Mouse (Mus musculus) heart, postnatal 4 days (tissue): ENCODE results near the gene Atl2. TPM values are rescaled to one million over a fixed set of nuclear protein-coding genes. Genes with fewer than 3 reads are reported as not detected.

Source experiments
- DNase-seq: peaks from one replicate; pipeline ENCODE4 v3.0.0; 2021
- total RNA-seq, 2 experiments: library from RNA; stranded (reverse); gene quantifications; 2 replicates each; pipeline ENCODE4 v1.2.3; 2021

Gene Atl2
- total RNA-seq, 2 experiments from 2014 or later = 32.5 to 33.8 TPM

DNA sequence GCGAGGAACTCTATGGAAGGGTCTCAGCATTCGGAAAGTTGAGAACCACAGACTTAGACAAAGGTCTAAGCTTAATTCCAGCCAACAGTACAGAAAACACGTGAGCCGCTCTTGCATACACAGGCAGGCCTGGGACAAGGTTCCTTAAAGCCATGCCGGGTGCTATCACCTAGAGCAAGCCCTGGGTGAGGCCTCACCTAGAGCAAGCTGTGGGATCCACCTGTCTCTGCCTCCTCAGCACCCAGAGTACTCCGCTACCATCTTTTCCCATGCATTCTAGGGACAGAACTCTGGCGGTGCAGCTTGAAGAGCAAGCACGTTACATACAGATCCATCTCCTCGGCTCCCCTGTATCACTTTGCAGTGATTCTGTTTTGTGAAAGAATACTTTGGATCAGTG is 78.4 kb downstream of the Atl2 start:
- no peak for DNase-seq

DNA sequence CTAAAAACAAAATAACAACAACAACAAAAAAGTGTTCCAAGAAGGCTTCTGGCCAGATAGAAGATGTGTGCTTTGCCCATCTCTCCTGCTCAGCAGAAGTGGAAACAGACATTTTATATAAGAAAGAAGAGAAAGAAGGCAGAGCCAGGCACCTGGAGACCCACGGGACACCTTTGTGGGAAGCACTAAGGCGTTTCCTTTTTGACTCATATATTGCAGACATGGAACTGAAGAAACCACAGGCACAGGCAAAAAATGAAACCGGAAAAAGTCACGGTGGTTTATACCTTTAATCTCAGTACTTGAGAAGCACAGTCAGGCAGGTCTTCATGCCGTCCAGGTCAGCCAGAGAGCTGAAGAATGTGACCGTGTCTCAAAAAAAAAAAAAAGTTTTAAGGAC is 79.0 kb downstream of the Atl2 start:
- DNase-seq = no peak

DNA sequence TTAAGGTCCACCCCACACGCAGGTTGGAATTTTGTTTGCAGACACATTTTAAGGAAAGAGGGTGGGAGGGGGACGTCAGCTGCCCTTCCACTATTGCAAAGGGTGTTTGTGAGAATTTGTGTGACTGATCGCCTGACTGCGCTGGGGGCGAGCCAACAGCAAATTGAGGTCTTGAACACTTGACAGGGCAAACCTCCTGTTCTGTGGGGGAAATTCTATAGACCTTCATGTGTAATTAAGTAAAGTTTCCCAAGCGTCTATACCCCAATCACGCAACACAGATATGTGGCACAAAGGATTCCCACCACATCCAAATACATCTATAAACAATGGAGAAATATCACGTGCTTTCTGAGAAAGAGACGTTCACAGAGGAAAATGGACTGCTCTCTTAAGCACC is 85.5 kb downstream of the Atl2 start:
- DNase-seq = no peak

DNA sequence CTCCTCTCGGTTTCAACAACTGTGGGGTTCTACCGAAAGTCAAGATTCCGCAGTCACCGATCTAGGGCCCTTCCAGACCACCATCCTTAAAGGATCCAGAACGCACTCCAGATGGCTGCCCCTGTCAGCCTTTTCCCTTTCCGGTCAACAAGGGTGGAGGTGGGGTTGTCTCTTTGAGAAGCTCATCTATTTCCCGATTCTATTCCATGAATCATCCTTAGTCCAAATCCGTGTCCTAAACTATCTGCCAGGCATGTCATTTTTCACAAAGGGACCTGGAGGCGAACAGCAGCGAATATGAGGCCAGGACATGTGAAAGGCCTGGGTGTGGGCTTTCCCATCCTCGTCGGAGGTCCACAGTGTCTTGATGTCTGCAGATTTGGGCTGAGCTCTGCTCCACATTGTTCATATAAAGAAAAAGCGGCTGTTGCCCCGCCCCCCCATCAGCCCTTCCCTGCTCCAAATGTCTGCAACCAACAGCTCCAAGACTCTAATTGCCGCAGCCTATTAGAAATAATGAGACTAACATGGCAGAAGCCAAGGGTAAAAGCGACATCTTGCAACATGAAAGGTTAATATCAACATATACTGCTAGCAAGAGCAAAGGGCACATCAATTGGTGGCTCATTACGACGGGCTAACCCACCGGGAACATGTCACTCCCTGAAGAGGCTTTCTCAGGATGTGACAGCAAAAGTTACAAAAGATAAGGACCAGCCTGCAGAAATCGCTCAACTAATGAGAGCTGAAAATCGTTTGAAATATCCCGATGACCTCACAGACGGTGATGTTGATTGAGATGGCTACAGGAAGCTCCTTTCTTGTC is 86.2 kb downstream of the Atl2 start:
- DNase-seq = no peak

DNA sequence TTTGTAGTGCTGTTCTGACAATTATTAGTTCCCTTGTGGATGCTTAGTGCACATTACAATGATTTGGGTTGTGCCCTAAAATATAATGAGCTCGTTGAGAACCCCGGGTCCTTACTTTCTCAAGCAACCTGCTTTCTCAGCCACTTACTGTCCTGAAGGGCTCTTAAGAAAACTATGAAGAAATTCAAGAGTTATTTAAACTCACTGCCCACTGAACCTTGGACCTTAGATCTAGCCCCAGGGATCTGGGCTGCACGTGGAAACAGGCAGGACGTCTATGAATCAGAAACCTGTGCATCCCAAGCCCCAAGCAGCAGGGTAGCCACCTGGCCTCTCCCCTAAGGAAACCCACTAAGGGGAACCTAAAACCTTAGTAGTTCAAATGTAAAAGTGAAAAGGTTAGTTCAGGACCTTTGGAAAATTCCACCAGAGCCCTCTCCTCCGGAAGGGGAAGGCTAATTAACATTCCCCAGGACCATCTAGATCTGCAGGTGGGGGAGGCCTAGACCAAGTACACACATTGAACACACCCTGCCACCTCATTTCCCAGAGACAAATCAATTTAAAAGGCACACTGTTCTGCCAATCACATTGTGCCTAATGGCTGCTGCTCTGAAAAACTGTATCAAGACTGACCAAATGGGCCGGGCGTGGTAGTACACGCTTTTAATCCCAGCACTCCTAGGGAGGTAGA is 88.5 kb downstream of the Atl2 start:
- DNase-seq = no peak

DNA sequence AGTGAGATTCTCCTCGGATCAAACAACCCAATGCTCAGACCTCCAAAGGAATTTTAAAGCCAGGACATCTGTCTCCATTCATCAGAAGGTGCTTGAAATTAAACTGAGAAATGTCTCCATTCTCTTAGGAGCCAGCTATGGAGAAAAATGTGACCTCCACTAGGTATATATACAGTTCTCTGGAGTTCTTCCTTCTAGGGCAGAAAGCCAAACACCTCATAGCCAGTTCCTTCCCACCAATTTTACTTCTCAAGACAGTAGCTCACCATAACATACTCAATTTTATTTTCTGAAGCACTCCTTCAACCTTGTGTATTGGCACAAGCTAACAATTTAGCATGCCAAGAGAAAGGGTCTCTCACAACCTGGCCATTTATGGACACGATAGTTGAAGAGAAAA is 91.2 kb downstream of the Atl2 start:
- DNase-seq = no peak

DNA sequence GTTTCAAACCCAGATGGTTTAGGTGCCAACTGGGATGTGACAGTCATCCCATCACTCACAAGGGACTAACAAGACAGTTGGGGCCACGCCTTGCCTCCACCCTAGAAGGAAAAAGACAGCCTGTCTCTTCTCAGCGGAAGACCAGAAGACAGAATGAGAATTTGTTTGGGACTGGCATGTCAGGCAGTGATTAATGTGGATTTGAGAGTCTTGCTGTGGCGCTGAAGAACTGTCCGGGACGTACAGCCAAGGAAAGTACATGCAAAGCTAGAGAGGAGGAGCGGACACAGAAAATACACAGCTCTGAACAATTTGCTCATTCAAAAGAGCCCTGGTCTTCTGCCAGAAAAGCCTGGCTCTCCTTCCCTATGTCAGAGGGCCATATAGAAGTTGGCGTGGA is 93.9 kb downstream of the Atl2 start:
- DNase-seq = no peak

DNA sequence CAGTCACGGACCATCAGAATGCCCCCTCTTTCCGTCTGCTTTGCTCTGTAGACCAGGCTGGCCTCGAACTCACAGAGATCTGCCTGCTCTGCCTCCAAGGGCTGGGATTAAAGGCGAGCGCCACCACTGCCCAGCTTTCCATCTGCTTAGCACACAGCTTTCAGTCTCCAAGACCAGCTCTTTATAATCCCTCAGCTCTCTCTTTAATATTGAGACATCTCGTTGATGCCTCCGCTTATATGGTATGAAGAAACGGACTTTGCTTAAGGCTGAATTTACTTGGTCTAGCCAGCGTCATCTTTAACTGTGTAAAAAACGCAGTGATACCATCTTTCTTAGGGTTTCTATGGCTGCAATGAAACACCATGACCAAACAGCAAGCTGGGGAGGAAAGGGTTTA is 97.1 kb downstream of the Atl2 start:
- DNase-seq = no peak

Other genes with a start within 250 kb of the Atl2 start
- gene Cyp1b1, start 181.1 kb downstream of the Atl2 start, total RNA-seq = 1 to 10 TPM; 4.4 to 4.7 TPM
- gene Hnrnpll, start 166.2 kb upstream of the Atl2 start, total RNA-seq = 10 to 100 TPM; 51.1 to 57.8 TPM
- 1 to 10 TPM; 6.9 to 9.1 TPM for gene Galm, start 231.3 kb upstream of the Atl2 start, total RNA-seq